Mouse (Mus musculus): ENCODE data around the gene Mthfr. TPM values are rescaled to one million over a fixed set of nuclear protein-coding genes. Genes with fewer than 3 reads are reported as not detected.
A peak's percentile ranks its signal among the peaks of the same experiment; 100 is the strongest.

The Mthfr gene
- 1 to 10 TPM; 5.6 to 9.6 TPM for total RNA-seq (2021)
- long read RNA-seq, experiment 1, partial matches to known transcripts, result 0 of 7 reads
- long read RNA-seq, experiment 1, other reads (novel, unspliced or antisense), result 7 of 7 reads
- long read RNA-seq, experiment 2, partial matches to known transcripts, result 0 of 2 reads
- long read RNA-seq, experiment 2, other reads (novel, unspliced or antisense), result 2 of 2 reads

GRCm38 (mm10) chr4:148038600-148039253 is at the start of gene Mthfr, which contains the start of gene Clcn6:
Mthfr (plus strand) TSS chr4:148039077.
Clcn6 (minus strand) TSS chr4:148038821.
- DNase-seq, result peak; percentile 99 to 100
- intact Hi-C loops (cut with DNase I), result no loop called here

- intact Hi-C loops (cut with DNase I), result no loop called here
- no peak for DNase-seq
Observed at GRCm38 (mm10) chr4:147993571-147994095, 45.2 kb upstream of the Mthfr start.

GRCm38 (mm10) chr4:147995311-147995710 is 43.6 kb upstream of the Mthfr start:
- no peak for DNase-seq
- intact Hi-C loops (cut with DNase I), result no loop called here

- DNase-seq, result no peak
- intact Hi-C loops (cut with DNase I), result no loop called here
Observed at GRCm38 (mm10) chr4:148000202-148000772, 38.6 kb upstream of the Mthfr start, which contains the start of gene Nppa. Nppa (plus strand) TSS chr4:148000722.

GRCm38 (mm10) chr4:148001013-148001789 is 37.7 kb upstream of the Mthfr start:
- no peak for DNase-seq
- intact Hi-C loops (cut with DNase I), result no loop called here

GRCm38 (mm10) chr4:148001866-148002265 is 37.0 kb upstream of the Mthfr start:
- intact Hi-C loops (cut with DNase I), result no loop called here

GRCm38 (mm10) chr4:148004361-148004760 is 34.5 kb upstream of the Mthfr start:
- no peak for DNase-seq
- intact Hi-C loops (cut with DNase I), result no loop called here

More at GRCm38 (mm10) chr4:148001866-148002265, 37.0 kb upstream of the Mthfr start:
- no peak for DNase-seq

- DNase-seq, result peak in 1 of 2 experiments; percentile 25
- intact Hi-C loops (cut with DNase I), result loop anchor here (2.0 kb wide), 2 partner anchors 48 to 56 kb away; no protein-coding TSS in a partner anchor
Observed at GRCm38 (mm10) chr4:148008412-148008811, 30.5 kb upstream of the Mthfr start.

GRCm38 (mm10) chr4:148009641-148010040 is 29.2 kb upstream of the Mthfr start:
- no peak for DNase-seq
- intact Hi-C loops (cut with DNase I), result loop anchor here (2.0 kb wide), 2 partner anchors 49 to 57 kb away; no protein-coding TSS in a partner anchor

GRCm38 (mm10) chr4:148011332-148011731 is 27.5 kb upstream of the Mthfr start:
- intact Hi-C loops (cut with DNase I), result no loop called here
- no peak for DNase-seq

GRCm38 (mm10) chr4:148012216-148012615 is 26.7 kb upstream of the Mthfr start:
- intact Hi-C loops (cut with DNase I), result no loop called here
- no peak for DNase-seq

GRCm38 (mm10) chr4:148015418-148015817 is 23.5 kb upstream of the Mthfr start:
- intact Hi-C loops (cut with DNase I), result no loop called here
- DNase-seq, result no peak

GRCm38 (mm10) chr4:148016981-148017380 is 21.9 kb upstream of the Mthfr start:
- intact Hi-C loops (cut with DNase I), result no loop called here

GRCm38 (mm10) chr4:148018410-148018809 is 20.5 kb upstream of the Mthfr start:
- intact Hi-C loops (cut with DNase I), result no loop called here
- no peak for DNase-seq

More at GRCm38 (mm10) chr4:148016981-148017380, 21.9 kb upstream of the Mthfr start:
- no peak for DNase-seq

GRCm38 (mm10) chr4:148024003-148024402 is 14.9 kb upstream of the Mthfr start:
- intact Hi-C loops (cut with DNase I), result no loop called here

GRCm38 (mm10) chr4:148029297-148029696 is 9.6 kb upstream of the Mthfr start:
- DNase-seq, result no peak
- intact Hi-C loops (cut with DNase I), result no loop called here

More at GRCm38 (mm10) chr4:148024003-148024402, 14.9 kb upstream of the Mthfr start:
- no peak for DNase-seq

GRCm38 (mm10) chr4:148030506-148030905 is 8.4 kb upstream of the Mthfr start:
- intact Hi-C loops (cut with DNase I), result no loop called here
- DNase-seq, result no peak

- intact Hi-C loops (cut with DNase I), result no loop called here
- no peak for DNase-seq
Observed at GRCm38 (mm10) chr4:148033858-148034410, 4.9 kb upstream of the Mthfr start.

- intact Hi-C loops (cut with DNase I), result no loop called here
- no peak for DNase-seq
Observed at GRCm38 (mm10) chr4:148035440-148035839, 3.4 kb upstream of the Mthfr start.

GRCm38 (mm10) chr4:148038079-148038599 is 738 bp upstream of the Mthfr start:
- intact Hi-C loops (cut with DNase I), result no loop called here
- DNase-seq, result no peak

All from gastrocnemius, postnatal 36 days (tissue).